Mouse (Mus musculus) heart, embryonic 15.5 days (tissue): ENCODE data around the gene Sox6. TPM values are rescaled to one million over a fixed set of nuclear protein-coding genes. Genes with fewer than 3 reads are reported as not detected.
A peak's percentile ranks its signal among the peaks of the same experiment; 100 is the strongest.
"Not testable (repeated sequence)": the region's sequence is repeated elsewhere in the genome, so short reads cannot be mapped to it uniquely, and the experiment has no call there.

Experiments used
- ATAC-seq: fragments of 200-750 bp; cut with Nextera tagmentation; replicated peaks from 2 replicates; pipeline ENCODE4 v1.8.0; 2017; ENCODE audit warnings: low read depth, moderate TSS enrichment; ENCODE audit not compliant: insufficient number of reproducible peaks, insufficient read depth, low FRiP score
- H3K27ac ChIP-seq: fragments of 300-500 bp; sonication (generic); 2 replicates; pipeline ENCODE4 v1.5.1; 2015; ENCODE audit warnings: mild to moderate bottlenecking, inconsistent platforms
- H3K27me3 ChIP-seq: fragments of 300-500 bp; sonication (generic); 2 replicates; pipeline ENCODE4 v1.6.1; 2015; ENCODE audit warnings: inconsistent platforms
- H3K36me3 ChIP-seq: fragments of 300-500 bp; sonication (generic); 2 replicates; pipeline ENCODE4 v1.6.1; 2015; ENCODE audit warnings: mild to moderate bottlenecking, inconsistent platforms
- H3K4me1 ChIP-seq: fragments of 300-500 bp; sonication (generic); replicated peaks from 2 replicates; pipeline ENCODE4 v1.6.1; 2015; ENCODE audit warnings: inconsistent platforms
- H3K4me2 ChIP-seq: fragments of 300-500 bp; sonication (generic); 2 replicates; pipeline ENCODE4 v1.6.1; 2015; ENCODE audit warnings: inconsistent platforms, mild to moderate bottlenecking, moderate library complexity
- H3K4me3 ChIP-seq: fragments of 300-500 bp; sonication (generic); 2 replicates; pipeline ENCODE4 v1.5.1; 2015; ENCODE audit warnings: mild to moderate bottlenecking, inconsistent platforms
- H3K9ac ChIP-seq: fragments of 300-500 bp; sonication (generic); 2 replicates; pipeline ENCODE4 v1.6.1; 2015; ENCODE audit warnings: mild to moderate bottlenecking, inconsistent platforms
- H3K9me3 ChIP-seq: fragments of 300-500 bp; sonication (generic); replicated peaks from 2 replicates; pipeline ENCODE4 v1.6.1; 2016; ENCODE audit warnings: inconsistent platforms
- WGBS: fragments of 180-500 bp; shearing (Covaris S2); methylation state at CpG from one replicate; pipeline ENCODE4 v1.1.7; 2015; ENCODE audit warnings: mixed read lengths; 5-methylcytosine and 5-hydroxymethylcytosine counted together
- polyA plus RNA-seq: library from polyadenylated mRNA; unstranded; fragments of >200 nt; fragmentation: Nextera tagmentation; extraction: Ambion mirVana; gene quantifications from 2 replicates; pipeline ENCODE4 v1.2.1, GENCODE M21; 2015

Gene Sox6
- polyA plus RNA-seq, result 28.4 and 31.1 TPM in 2 replicates

DNA sequence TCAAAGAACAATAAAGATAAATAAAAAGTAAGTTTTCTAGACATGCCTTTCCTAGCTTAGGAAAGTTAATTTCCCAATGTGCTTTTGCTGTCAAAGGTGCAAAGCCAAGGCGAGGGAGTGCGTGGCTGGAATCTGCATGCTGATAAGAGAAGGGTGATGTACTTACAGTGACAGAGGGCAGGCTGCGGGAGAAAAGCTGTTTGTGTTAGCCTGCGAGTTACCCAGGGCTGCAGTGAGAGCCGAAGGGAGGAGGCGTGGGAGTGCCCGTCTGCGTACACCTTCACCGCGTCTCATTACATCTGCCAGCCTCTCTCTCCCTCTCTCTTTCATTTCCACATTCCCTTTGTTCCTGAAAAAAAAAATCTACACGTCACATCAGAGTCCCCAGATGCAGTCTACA, at the start of gene Sox6:
TSS of gene Sox6 (minus strand) at position 286 of the 400 bp plus-strand sequence.
- H3K36me3 ChIP-seq, result no peaks in the 10 kb centered on the region
- 2% methylated on average over 11 of the region's 11 CpGs for WGBS
- H3K27ac ChIP-seq, result no peak within 1 kb of the TSS
- H3K27me3 ChIP-seq, result peaks cover 27% of the 10 kb centered on the region
- H3K4me1 ChIP-seq, result peaks cover 23% of the 10 kb centered on the region
- peak within 1 kb of the TSS; percentile 99 for H3K4me2 ChIP-seq
- peak within 1 kb of the TSS; percentile 67 for H3K4me3 ChIP-seq
- peak within 1 kb of the TSS; percentile 54 for H3K9ac ChIP-seq
- ATAC-seq, result no peak
- H3K9me3 ChIP-seq, result no peaks in the 10 kb centered on the region

DNA sequence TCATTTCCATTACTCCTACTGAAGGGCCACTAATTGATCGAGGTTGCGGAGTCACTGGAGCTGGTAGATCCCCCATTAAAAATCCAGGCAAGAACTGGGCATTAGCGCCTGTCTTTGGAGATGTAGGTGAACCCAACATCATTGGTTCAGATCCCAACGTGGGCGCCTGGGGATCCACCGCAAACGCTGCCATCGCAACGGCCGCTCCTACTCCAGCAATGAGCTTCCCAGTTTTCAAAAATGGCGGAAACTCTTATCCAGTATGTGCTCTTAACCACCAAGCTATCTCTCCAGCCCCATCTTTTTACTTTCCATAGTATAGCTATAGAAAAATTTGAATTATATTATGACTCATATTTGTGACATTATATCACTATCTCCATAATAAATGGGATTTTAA, 45.8 kb upstream of the Sox6 start, which contains the start of gene Gm4353:
TSS of gene Gm4353 (minus strand) at position 270 of the 400 bp plus-strand sequence.
- not testable (repeated sequence) for ATAC-seq, H3K4me2 ChIP-seq, H3K9ac ChIP-seq, H3K27me3 ChIP-seq, H3K27ac ChIP-seq, H3K4me3 ChIP-seq, H3K36me3 ChIP-seq, H3K9me3 ChIP-seq, H3K4me1 ChIP-seq
- WGBS, result 93% methylated on average over 11 of the region's 11 CpGs

DNA sequence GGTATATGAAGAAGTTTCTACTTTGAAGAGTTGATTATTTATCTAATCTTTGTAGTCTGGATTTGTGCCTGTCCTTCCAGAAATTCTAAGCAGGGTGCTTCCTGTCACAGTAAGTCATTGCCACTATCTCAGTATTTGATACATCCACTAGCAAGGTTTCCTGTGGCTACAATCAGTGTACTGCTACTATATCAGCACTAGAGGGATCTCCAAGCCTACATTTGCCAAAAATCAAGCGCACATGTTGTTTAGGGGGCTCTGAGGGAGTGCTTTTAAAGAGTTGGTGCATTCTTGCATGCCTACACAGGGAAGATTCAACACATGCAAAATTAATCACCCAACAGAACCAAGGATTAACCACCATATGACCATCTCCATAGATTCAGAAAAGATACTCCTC, 22.1 kb upstream of the Sox6 start:
- H3K4me3 ChIP-seq, result no peak overlapping the region
- H3K27me3 ChIP-seq, result no peaks in the 10 kb centered on the region
- no peaks in the 10 kb centered on the region for H3K9me3 ChIP-seq
- H3K4me2 ChIP-seq, result no peak overlapping the region
- H3K9ac ChIP-seq, result no peak overlapping the region
- H3K36me3 ChIP-seq, result no peaks in the 10 kb centered on the region
- no peak for ATAC-seq
- no peak overlapping the region for H3K27ac ChIP-seq
- WGBS, result 36% methylated on average over 1 of the region's 1 CpGs
- no peaks in the 10 kb centered on the region for H3K4me1 ChIP-seq

- Histone ChIP-seq H3K27me3 (peaks cover 26% of the 10 kb centered on the region), H3K27ac (no peak overlapping the region), H3K4me2 (peak overlapping the region; percentile 99), H3K4me3 (peak overlapping the region; percentile 67), H3K4me1 (peaks cover 23% of the 10 kb centered on the region), H3K9ac (0 out of 2 replicates have a peak overlapping the region, but pooled peaks have one; percentile 15), H3K36me3 (no peaks in the 10 kb centered on the region), H3K9me3 (no peaks in the 10 kb centered on the region)
- ATAC-seq, result no peak
- WGBS, result 22% methylated on average over 15 of the region's 15 CpGs
Observed at GRCm38 (mm10) chr7:116040470-116041019, 1.9 kb upstream of the Sox6 start.

DNA sequence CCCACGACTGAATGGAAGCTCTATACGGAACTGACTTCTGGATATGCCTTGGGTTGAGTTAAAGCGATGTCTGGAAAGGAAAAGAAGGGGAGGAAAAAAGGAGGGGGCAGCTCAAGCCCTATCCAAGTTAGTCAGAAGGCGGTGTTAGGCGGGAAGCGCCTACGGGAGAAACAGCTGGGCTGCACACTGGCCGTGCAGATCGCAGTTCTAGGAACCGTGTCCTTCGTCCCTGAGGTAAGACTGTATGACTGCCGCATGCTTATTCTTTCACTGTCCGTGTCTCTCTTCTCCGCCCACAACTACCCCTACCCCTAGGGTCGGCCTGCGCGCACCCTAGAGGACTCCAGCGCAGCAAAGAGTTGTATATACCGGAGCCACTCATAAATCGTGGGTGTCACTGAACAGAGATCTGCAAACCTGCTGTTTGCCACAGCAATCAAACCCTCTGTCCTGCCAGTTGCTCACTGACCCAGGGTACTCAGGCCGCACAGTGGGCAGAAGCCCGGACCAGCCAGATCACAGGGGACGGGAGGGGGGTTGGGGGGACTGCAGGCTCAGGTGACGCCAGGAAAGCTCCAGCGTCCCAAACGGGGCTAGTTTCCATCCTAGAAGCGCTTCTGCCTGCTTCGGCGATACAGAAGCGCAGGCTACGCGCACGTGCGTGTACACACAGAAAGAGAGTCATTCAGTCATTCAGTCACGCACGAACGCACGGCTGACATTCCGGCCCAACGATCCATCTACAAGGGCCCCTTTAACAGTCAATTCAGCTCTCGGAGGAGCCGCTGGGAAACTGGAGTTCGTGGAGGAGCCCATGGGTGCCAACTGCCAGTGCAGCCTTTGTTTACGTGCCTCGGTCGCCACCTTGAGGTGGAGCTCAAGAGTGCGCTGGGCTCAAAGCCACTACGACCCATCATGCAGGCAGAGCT, 1.2 kb upstream of the Sox6 start:
- Histone ChIP-seq H3K4me1 (peaks cover 23% of the 10 kb centered on the region), H3K9me3 (no peaks in the 10 kb centered on the region), H3K9ac (peak overlapping the region; percentile 54), H3K27ac (no peak overlapping the region), H3K36me3 (no peaks in the 10 kb centered on the region), H3K4me2 (peak overlapping the region; percentile 99), H3K27me3 (peaks cover 27% of the 10 kb centered on the region), H3K4me3 (peak overlapping the region; percentile 67)
- peak; percentile 88 for ATAC-seq
- WGBS, result under 1% methylated on average over 48 of the region's 48 CpGs

- peak within 1 kb of the TSS; percentile 67 for H3K4me3 ChIP-seq
- H3K27me3 ChIP-seq, result peaks cover 27% of the 10 kb centered on the region
- peak within 1 kb of the TSS; percentile 54 for H3K9ac ChIP-seq
- no peaks in the 10 kb centered on the region for H3K9me3 ChIP-seq
- H3K36me3 ChIP-seq, result no peaks in the 10 kb centered on the region
- H3K4me1 ChIP-seq, result peaks cover 23% of the 10 kb centered on the region
- H3K4me2 ChIP-seq, result peak within 1 kb of the TSS; percentile 99
- under 1% methylated on average over 11 of the region's 11 CpGs for WGBS
- ATAC-seq, result no peak
- H3K27ac ChIP-seq, result no peak within 1 kb of the TSS
Observed at GRCm38 (mm10) chr7:116039196-116039537, 571 bp upstream of the Sox6 start, which contains the start of gene 1110004F10Rik. Gene 1110004F10Rik (plus strand): TSS chr7:116039397.

DNA sequence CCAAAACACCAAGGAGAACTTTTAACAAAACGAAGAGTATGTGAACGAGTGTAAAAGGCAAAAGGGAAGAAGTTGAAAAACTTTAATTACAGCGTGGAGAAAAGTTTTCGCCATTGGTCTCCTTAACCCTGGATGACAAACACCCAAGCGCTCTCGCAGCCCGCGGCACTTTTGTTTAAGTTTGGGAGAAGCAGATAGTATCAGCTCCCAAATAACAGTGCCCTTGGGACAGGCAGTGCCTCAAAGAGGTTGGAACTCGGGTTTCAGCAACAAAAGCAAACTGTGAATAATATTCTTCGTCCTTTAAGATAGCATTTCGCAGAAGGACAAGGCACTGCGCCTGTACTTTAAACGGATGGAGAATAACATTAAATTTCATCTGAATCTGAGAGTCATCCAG, 572 bp downstream of the Sox6 start:
- WGBS, result 6% methylated on average over 13 of the region's 13 CpGs
- no peak for ATAC-seq
- Histone ChIP-seq H3K4me2 (peak overlapping the region; percentile 99), H3K27ac (no peak overlapping the region), H3K9me3 (no peaks in the 10 kb centered on the region), H3K9ac (no peak overlapping the region; the same call in 1 of the 2 replicates), H3K27me3 (peaks cover 27% of the 10 kb centered on the region), H3K4me1 (peaks cover 23% of the 10 kb centered on the region), H3K36me3 (no peaks in the 10 kb centered on the region), H3K4me3 (peak overlapping the region; percentile 67)

GRCm38 (mm10) chr7:116036591-116037555, 1.7 kb downstream of the Sox6 start:
- H3K9me3 ChIP-seq, result no peaks in the 10 kb centered on the region
- 64% methylated on average over 18 of the region's 18 CpGs for WGBS
- H3K36me3 ChIP-seq, result no peaks in the 10 kb centered on the region
- 0 out of 2 replicates have a peak overlapping the region, but pooled peaks have one; percentile 5 for H3K4me2 ChIP-seq
- H3K27ac ChIP-seq, result no peak overlapping the region
- 0 out of 2 replicates have a peak overlapping the region, but pooled peaks have one; percentile 4 for H3K4me3 ChIP-seq
- H3K27me3 ChIP-seq, result peaks cover 27% of the 10 kb centered on the region
- no peak overlapping the region for H3K9ac ChIP-seq
- H3K4me1 ChIP-seq, result peaks cover 23% of the 10 kb centered on the region
- no peak for ATAC-seq

- Histone ChIP-seq H3K36me3 (no peaks in the 10 kb centered on the region), H3K27ac (no peak overlapping the region), H3K4me2 (no peak overlapping the region), H3K4me1 (peaks cover 28% of the 10 kb centered on the region), H3K9ac (no peak overlapping the region), H3K9me3 (no peaks in the 10 kb centered on the region), H3K27me3 (peaks cover 26% of the 10 kb centered on the region), H3K4me3 (no peak overlapping the region)
- no peak for ATAC-seq
- 67% methylated on average over 4 of the region's 4 CpGs for WGBS
Observed at GRCm38 (mm10) chr7:116035504-116035903, 3.1 kb downstream of the Sox6 start.

DNA sequence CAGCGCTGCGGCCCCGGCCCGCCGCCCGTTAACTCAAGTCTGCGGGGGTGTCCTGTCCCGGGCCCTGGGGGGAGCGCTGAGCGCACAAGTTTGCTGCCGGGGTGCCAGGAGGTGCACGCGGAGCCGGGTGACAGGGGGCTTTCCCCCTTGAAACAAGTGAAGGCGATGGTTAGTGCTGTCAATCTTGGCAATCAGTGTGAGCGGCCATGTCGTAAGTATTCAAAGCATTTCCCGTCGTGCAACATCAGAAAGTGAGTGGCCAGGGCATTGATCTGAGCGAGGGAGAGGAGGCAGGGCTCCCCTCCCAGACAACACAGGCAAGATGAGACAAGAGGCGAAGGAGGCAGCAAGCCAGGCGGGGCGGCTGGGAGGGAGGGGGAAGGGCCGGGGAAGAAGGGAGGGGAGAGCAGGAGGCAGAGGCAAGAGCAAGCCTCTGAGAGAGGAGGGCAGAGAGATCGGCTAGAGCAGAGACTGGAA, 4.3 kb downstream of the Sox6 start:
- H3K36me3 ChIP-seq, result no peaks in the 10 kb centered on the region
- peaks cover 24% of the 10 kb centered on the region for H3K27me3 ChIP-seq
- ATAC-seq, result peak; percentile 24
- 1% methylated on average over 25 of the region's 25 CpGs for WGBS
- peak overlapping the region; percentile 76 for H3K9ac ChIP-seq
- no peaks in the 10 kb centered on the region for H3K9me3 ChIP-seq
- H3K4me1 ChIP-seq, result peaks cover 19% of the 10 kb centered on the region
- peak overlapping the region; percentile 71 for H3K4me3 ChIP-seq
- H3K27ac ChIP-seq, result peak overlapping the region; percentile 96
- H3K4me2 ChIP-seq, result peak overlapping the region; percentile 94
